Mouse (Mus musculus): ENCODE data around the gene Hsd3b7. TPM values are rescaled to one million over a fixed set of nuclear protein-coding genes. Genes with fewer than 3 reads are reported as not detected.
"Not testable (repeated sequence)": the region's sequence is repeated elsewhere in the genome, so short reads cannot be mapped to it uniquely, and the experiment has no call there.

The Hsd3b7 gene
- total RNA-seq, 1 experiment from 2014 or later, result 8.6 TPM

GRCm38 (mm10) chr7:127813821-127814220 lies 13.4 kb downstream of the Hsd3b7 start:
- no peak for ATAC-seq (replicated peaks; ENCODE audit: insufficient number of reproducible peaks, low FRiP score, low TSS enrichment, poor library complexity, severe bottlenecking)

- ATAC-seq (replicated peaks; ENCODE audit: insufficient number of reproducible peaks, low FRiP score, low TSS enrichment, poor library complexity, severe bottlenecking), result no peak
Measured at GRCm38 (mm10) chr7:127814241-127814921, 14.0 kb downstream of the Hsd3b7 start.

DNA sequence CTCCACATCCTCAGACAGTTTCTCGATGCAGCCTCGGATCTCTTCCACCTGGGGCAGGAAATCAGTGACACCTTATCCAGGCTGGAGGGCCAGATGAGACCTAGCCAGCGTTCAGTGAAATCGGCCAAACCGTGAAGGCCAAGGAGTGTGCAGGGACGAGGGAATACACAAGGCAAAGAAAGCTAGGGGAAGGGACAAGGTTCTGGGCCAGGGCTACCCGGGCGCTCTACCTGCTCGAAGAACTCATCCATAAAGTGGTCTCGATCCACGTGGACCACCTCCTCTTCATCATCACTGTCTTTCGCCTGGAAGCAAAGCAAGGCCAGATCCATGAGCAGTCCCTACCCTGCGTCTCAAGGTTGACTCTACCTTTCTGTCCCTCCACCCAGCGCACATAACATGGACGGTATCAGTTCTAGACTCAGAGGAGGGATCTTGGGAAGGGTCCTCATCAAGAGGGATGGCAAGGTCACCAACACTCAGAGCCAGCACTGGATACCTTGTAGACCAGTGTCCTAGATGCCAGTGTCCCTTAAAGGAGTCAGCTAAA lies 14.8 kb downstream of the Hsd3b7 start:
- no peak for ATAC-seq (replicated peaks; ENCODE audit: insufficient number of reproducible peaks, low FRiP score, low TSS enrichment, poor library complexity, severe bottlenecking)

GRCm38 (mm10) chr7:127815954-127816821 lies 15.8 kb downstream of the Hsd3b7 start:
- ATAC-seq (replicated peaks; ENCODE audit: insufficient number of reproducible peaks, low FRiP score, low TSS enrichment, poor library complexity, severe bottlenecking), result 0 out of 2 replicates have a peak, but pooled peaks have one; percentile 42

GRCm38 (mm10) chr7:127817053-127817452 lies 16.6 kb downstream of the Hsd3b7 start:
- no peak for ATAC-seq (replicated peaks; ENCODE audit: insufficient number of reproducible peaks, low FRiP score, low TSS enrichment, poor library complexity, severe bottlenecking)

DNA sequence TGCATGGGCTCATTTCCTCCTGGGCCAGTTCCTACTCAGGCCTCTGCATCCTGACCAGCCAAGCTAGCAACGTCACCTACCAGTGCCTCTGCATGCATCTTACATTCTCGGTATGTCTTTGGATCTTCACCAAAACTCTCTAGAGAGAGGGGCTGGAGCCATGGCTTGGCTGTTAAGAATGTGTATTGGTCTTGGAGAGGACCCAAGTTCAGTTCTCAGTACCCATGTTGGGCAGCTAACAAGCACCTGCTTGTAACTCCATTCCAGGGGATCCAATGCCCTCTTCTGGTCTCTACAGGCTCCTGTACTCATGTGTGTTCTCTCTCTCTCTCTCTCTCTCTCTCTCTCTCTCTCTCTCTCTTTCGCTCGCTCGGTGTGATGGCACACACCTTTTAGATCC lies 17.4 kb downstream of the Hsd3b7 start:
- no peak for ATAC-seq (replicated peaks; ENCODE audit: insufficient number of reproducible peaks, low FRiP score, low TSS enrichment, poor library complexity, severe bottlenecking)

DNA sequence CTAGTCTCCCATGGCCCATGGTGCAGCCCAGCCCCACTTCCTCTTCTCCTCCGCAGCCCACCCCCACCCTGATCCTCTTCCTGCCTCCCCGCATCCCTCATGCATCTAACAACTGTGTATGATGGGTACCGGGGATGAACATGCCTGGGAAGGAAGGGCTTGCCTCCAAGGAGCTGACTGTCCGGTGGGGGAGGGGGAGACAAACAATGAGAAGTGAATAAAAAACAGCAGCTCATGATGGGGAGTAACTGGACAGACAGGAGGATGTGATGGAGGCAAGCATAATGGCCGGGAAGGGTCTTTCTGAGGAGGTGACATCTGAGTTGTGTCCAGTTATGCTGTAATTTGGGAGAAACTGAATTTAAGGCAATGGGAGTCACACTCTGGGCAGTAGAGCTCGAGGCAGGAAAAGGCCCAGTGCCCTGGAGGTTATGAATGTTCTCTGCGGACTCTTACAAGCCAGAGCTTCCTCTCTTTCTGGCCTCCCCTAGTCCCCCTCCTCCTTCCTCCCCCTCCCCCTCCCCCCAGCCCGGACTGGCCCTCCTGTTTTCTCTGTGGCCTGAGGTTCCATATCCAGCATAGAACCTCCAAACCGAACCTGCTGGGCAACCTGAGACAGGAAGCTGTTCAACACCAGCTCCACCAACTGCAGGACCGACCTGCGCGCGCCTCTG lies 20.6 kb downstream of the Hsd3b7 start:
- ATAC-seq (replicated peaks; ENCODE audit: insufficient number of reproducible peaks, low FRiP score, low TSS enrichment, poor library complexity, severe bottlenecking), result no peak

GRCm38 (mm10) chr7:127822494-127822893 lies 22.1 kb downstream of the Hsd3b7 start:
- no peak for ATAC-seq (replicated peaks; ENCODE audit: insufficient number of reproducible peaks, low FRiP score, low TSS enrichment, poor library complexity, severe bottlenecking)

DNA sequence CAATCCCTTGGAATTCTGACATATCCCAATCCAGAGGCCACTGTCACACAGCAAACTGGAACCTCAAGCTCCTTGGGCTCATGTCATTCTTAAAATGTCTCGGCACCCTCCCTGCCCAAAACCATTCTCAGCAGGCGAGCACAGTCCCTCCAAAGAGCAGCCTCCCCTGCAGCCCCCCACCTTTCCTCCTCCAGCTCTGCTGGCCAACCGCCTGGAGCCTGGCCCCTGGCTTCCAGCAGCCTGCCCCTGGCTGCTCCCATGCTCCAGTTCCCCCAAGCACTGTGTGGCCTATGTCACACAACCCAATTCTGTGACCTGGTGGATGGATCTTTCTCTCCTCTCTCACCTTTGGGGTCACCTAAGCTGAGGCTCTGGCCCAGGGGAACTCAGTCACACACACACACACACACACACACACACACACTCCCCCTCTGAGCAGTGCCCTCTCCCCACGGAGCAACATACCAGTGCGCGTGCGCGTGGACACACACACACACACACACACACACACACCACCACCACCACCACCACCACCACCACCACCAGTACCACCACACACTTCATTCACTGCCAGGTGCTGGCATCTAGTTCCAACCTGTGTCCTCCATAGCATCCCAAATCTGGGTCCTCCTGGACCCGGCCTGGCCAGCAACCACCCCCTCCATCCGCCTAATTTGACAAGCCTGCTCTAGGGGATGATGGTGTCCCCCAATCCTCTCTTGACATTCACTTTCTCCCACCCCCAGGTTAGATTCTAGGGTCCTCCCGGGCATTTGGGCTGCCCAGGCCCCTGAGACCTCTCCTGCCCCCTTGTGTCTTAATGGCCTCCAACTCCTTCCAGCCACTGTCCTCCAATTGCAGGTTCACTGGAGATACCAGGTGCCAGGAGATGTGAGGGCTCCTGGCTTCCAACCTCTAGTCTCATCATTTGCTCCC lies 23.1 kb downstream of the Hsd3b7 start:
- no peak for ATAC-seq (replicated peaks; ENCODE audit: insufficient number of reproducible peaks, low FRiP score, low TSS enrichment, poor library complexity, severe bottlenecking)

DNA sequence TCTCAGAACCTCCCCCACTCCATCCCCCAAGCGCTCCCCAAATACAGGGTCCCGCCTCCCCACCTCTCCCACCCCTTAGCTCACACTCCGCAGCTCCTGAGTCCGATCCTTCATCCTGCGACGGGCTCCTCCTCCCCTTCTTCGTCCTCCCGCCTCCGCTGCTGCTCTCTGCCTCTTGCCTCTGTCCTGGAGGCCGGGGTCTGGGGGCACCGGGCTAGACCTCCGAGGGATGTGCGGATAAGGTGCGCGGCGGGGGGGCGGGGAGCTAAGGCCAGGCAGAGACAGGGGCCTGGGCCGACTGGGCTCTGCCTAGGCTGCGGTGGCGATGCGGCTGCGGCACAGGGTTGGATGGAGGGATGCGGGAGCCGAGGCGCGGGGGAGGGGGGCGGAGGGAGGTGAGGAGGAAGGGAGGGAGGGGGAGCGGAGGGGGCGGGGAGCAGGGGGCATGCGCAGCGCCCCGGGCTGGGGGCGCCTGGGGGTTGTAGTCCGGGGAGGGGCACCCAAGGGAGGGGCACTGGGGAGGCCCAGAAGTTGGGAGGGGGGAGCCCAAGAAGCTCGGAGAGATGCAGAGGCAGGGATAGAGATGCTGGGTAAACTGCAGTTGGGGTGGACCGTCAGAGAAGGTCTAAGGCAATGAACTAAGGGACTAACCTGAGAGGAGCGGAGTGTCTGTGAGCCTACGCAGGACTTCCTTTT lies 23.9 kb downstream of the Hsd3b7 start, which contains the start of the genes Stx4a and Stx1b:
TSS of gene Stx4a (plus strand) at position 119 of the 696 bp plus-strand sequence.
TSS of gene Stx1b (minus strand) at position 374 of the 696 bp plus-strand sequence.
- ATAC-seq (replicated peaks; ENCODE audit: insufficient number of reproducible peaks, low FRiP score, low TSS enrichment, poor library complexity, severe bottlenecking), result no peak

DNA sequence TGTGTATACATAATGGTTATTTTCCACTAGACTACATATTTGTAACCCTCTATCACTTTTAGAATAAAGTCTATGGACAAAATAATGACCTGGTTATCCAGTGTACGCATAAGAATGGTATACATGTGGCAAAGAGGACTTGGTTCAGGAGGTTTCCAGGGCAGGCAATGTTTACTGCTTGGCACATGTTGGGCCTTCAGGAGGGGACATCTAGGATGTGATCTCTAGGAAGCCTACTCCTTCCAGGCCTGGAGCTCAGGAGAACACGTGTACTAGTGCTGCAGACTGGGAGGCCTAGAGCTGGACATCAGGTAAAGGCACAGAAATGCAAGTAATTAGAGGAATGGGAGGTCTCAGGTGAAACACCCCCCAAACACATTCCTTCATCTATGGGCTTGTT lies 35.1 kb downstream of the Hsd3b7 start:
- ATAC-seq (replicated peaks; ENCODE audit: insufficient number of reproducible peaks, low FRiP score, low TSS enrichment, poor library complexity, severe bottlenecking), result no peak

GRCm38 (mm10) chr7:127837473-127837872 lies 37.1 kb downstream of the Hsd3b7 start:
- ATAC-seq (replicated peaks; ENCODE audit: insufficient number of reproducible peaks, low FRiP score, low TSS enrichment, poor library complexity, severe bottlenecking), result no peak

GRCm38 (mm10) chr7:127837878-127838277 lies 37.5 kb downstream of the Hsd3b7 start:
- not testable (repeated sequence) for ATAC-seq (replicated peaks; ENCODE audit: insufficient number of reproducible peaks, low FRiP score, low TSS enrichment, poor library complexity, severe bottlenecking)

- not testable (repeated sequence) for ATAC-seq (replicated peaks; ENCODE audit: insufficient number of reproducible peaks, low FRiP score, low TSS enrichment, poor library complexity, severe bottlenecking)
Measured at GRCm38 (mm10) chr7:127840031-127840430, 39.6 kb downstream of the Hsd3b7 start.

- peak; percentile 14; the same call in 1 of the 2 replicates for ATAC-seq (replicated peaks; ENCODE audit: insufficient number of reproducible peaks, low FRiP score, low TSS enrichment, poor library complexity, severe bottlenecking)
Measured at GRCm38 (mm10) chr7:127840886-127841285, 40.5 kb downstream of the Hsd3b7 start.

- ATAC-seq (replicated peaks; ENCODE audit: insufficient number of reproducible peaks, low FRiP score, low TSS enrichment, poor library complexity, severe bottlenecking), result peak; percentile 80
Measured at GRCm38 (mm10) chr7:127841340-127842000, 41.1 kb downstream of the Hsd3b7 start.

Data from monocyte, adult 5-6 weeks (primary cell).